Mouse (Mus musculus) cerebellum, adult 9-11 months (tissue): Measurements from ENCODE around the gene Rnf141.

ENCODE experiments used
- DNase-seq: peaks from one replicate; pipeline ENCODE4 v3.0.0; 2022

Gene Rnf141

GRCm38 (mm10) chr7:110753926-110754330 lies 90.3 kb downstream of the Rnf141 start:
- no peak for DNase-seq

DNA sequence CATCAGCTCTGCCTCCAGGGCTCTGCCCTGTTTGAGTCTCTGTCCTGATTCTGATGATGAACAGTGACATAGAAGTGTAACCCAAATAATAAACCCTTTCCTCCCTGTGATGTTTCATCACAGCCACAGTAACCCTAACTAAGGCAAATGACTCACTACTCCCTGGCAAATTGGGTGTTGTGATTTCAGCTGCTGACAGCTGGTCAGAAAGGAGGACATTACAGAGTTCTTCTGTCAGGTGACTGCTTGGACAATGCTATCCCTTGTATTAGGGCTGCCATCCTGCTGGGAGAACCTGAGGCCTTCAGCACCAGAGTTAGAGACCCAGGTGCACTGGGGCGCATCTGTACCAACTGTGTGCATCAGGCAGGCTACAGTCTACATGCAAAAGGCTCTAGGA lies 90.9 kb downstream of the Rnf141 start:
- no peak for DNase-seq

- no peak for DNase-seq
Measured at GRCm38 (mm10) chr7:110751634-110752033, 92.6 kb downstream of the Rnf141 start.

DNA sequence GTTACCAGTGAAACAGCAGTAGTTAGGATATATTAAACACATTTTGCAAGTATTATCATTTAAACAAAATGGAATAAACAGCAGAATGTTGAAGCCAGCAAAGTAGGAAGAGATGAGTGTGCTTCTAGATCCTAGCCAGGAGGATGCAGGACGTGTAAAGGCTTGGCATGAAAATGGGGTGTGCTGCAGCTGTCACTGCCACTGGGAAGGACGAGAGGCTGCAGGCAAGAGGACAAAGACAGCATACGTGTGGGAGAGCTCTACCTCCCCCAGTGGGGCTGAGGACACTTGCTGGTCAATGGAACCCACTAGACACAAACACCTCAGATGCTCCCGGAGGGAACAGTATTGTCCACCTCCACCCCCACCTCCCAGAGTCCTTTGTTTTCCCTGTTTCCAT lies 93.4 kb downstream of the Rnf141 start:
- no peak for DNase-seq
